Mouse (Mus musculus): ENCODE data around the gene Klrb1. TPM values are rescaled to one million over a fixed set of nuclear protein-coding genes. Genes with fewer than 3 reads are reported as not detected.

The Klrb1 gene
- polyA plus RNA-seq, 1 experiment: not detected

DNA sequence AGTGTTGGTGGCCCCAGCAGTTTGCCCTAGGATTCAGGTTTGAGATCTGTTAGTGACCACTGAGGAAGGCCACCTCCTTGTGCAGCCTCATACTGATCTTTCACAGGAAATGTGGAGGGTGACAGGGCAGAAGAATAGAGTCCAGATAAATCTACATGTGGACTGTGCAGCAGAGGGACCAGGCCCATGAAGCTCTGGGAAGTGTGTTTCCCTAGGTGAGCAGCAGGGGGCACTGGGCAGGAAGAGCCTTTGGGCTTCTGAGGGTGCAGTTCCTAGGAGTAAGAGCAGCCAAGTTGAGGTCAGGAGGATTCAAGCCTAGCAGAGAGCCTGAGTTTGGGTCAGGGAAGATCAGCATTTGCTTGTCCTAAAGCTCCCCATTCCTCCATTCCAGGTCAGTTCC lies 13.2 kb upstream of the Klrb1 start:
- H3K27me3 ChIP-seq (ENCODE audit: control insufficient read depth, insufficient read depth, insufficient read length): no peaks in the 10 kb centered on the region
- no peaks in the 10 kb centered on the region for H3K79me3 ChIP-seq (ENCODE audit: low read depth)
- H3K36me3 ChIP-seq (ENCODE audit: control insufficient read depth, insufficient read depth): no peaks in the 10 kb centered on the region
- TF ChIP-seq MAX (IDR thresholded peaks at IDR 0.05) (no peak), MYOG (IDR thresholded peaks at IDR 0.05; ENCODE audit: control insufficient read depth, extremely low read depth, insufficient read length) (no peak), CTCF (IDR thresholded peaks at IDR 0.05; ENCODE audit: control insufficient read depth, insufficient read depth, insufficient read length) (no peak), USF1 (IDR thresholded peaks at IDR 0.05; ENCODE audit: low read depth) (no peak), MYOD1 (IDR thresholded peaks at IDR 0.05; ENCODE audit: control insufficient read depth, insufficient read length, low read depth) (no peak), FOSL1 (IDR thresholded peaks at IDR 0.05; ENCODE audit: insufficient read depth, low read length, poor library complexity, severe bottlenecking) (no peak)
- H3K4me3 ChIP-seq (ENCODE audit: insufficient read depth, poor library complexity, severe bottlenecking): no peak overlapping the region
- no peak overlapping the region for H3ac ChIP-seq (ENCODE audit: control insufficient read depth, insufficient read length, low read depth)
- H3K79me2 ChIP-seq (ENCODE audit: control insufficient read depth, insufficient read depth): no peaks in the 10 kb centered on the region

- no peaks in the 10 kb centered on the region for H3K27me3 ChIP-seq (ENCODE audit: control insufficient read depth, insufficient read depth, insufficient read length)
- no peaks in the 10 kb centered on the region for H3K79me2 ChIP-seq (ENCODE audit: control insufficient read depth, insufficient read depth)
- H3K4me3 ChIP-seq (ENCODE audit: insufficient read depth, poor library complexity, severe bottlenecking): no peak overlapping the region
- no peak overlapping the region for H3ac ChIP-seq (ENCODE audit: control insufficient read depth, insufficient read length, low read depth)
- no peaks in the 10 kb centered on the region for H3K79me3 ChIP-seq (ENCODE audit: low read depth)
- TF ChIP-seq MYOG (IDR thresholded peaks at IDR 0.05; ENCODE audit: control insufficient read depth, extremely low read depth, insufficient read length) (no peak), CTCF (IDR thresholded peaks at IDR 0.05; ENCODE audit: control insufficient read depth, insufficient read depth, insufficient read length) (no peak), MAX (IDR thresholded peaks at IDR 0.05) (no peak), MYOD1 (IDR thresholded peaks at IDR 0.05; ENCODE audit: control insufficient read depth, insufficient read length, low read depth) (no peak), USF1 (IDR thresholded peaks at IDR 0.05; ENCODE audit: low read depth) (no peak), CEBPB (IDR thresholded peaks at IDR 0.05; ENCODE audit: low read depth) (no peak), FOSL1 (IDR thresholded peaks at IDR 0.05; ENCODE audit: insufficient read depth, low read length, poor library complexity, severe bottlenecking) (no peak)
- H3K36me3 ChIP-seq (ENCODE audit: control insufficient read depth, insufficient read depth): no peaks in the 10 kb centered on the region
These were observed 12.0 kb upstream of the Klrb1 start for GRCm38 (mm10) chr6:128734896-128735295.

GRCm38 (mm10) chr6:128733908-128734679 lies 11.2 kb upstream of the Klrb1 start:
- Histone ChIP-seq H3K79me2 (ENCODE audit: control insufficient read depth, insufficient read depth) (no peaks in the 10 kb centered on the region), H3K36me3 (ENCODE audit: control insufficient read depth, insufficient read depth) (no peaks in the 10 kb centered on the region), H3K27me3 (ENCODE audit: control insufficient read depth, insufficient read depth, insufficient read length) (no peaks in the 10 kb centered on the region), H3K4me3 (ENCODE audit: insufficient read depth, poor library complexity, severe bottlenecking) (no peak overlapping the region), H3K79me3 (ENCODE audit: low read depth) (no peaks in the 10 kb centered on the region), H3ac (ENCODE audit: control insufficient read depth, insufficient read length, low read depth) (no peak overlapping the region)
- TF ChIP-seq MAX (IDR thresholded peaks at IDR 0.05) (no peak), USF1 (IDR thresholded peaks at IDR 0.05; ENCODE audit: low read depth) (no peak), CTCF (IDR thresholded peaks at IDR 0.05; ENCODE audit: control insufficient read depth, insufficient read depth, insufficient read length) (no peak), MYOG (IDR thresholded peaks at IDR 0.05; ENCODE audit: control insufficient read depth, extremely low read depth, insufficient read length) (no peak), CEBPB (IDR thresholded peaks at IDR 0.05; ENCODE audit: low read depth) (no peak), FOSL1 (IDR thresholded peaks at IDR 0.05; ENCODE audit: insufficient read depth, low read length, poor library complexity, severe bottlenecking) (no peak), MYOD1 (IDR thresholded peaks at IDR 0.05; ENCODE audit: control insufficient read depth, insufficient read length, low read depth) (no peak)

DNA sequence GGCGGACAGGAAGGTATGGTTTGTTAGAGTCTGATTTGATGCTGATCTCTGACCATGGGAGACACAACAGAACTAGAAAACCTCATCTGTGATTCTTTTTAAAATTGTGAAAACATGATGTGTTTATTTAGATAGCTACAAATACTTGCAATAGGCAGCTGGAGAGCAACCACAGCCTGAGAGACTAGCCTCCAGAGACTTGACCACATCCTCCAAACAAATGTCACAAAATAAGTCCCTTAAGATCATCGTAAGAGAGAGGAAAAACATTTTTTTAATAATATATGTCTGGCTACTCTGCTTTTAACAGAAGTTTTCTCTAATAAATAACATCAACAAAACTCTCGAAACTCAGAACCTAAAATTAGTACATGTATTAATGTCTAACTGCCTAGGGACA lies 9.2 kb upstream of the Klrb1 start:
- Histone ChIP-seq H3ac (ENCODE audit: control insufficient read depth, insufficient read length, low read depth) (no peak overlapping the region), H3K36me3 (ENCODE audit: control insufficient read depth, insufficient read depth) (no peaks in the 10 kb centered on the region), H3K4me3 (ENCODE audit: insufficient read depth, poor library complexity, severe bottlenecking) (no peak overlapping the region), H3K79me2 (ENCODE audit: control insufficient read depth, insufficient read depth) (no peaks in the 10 kb centered on the region), H3K79me3 (ENCODE audit: low read depth) (no peaks in the 10 kb centered on the region), H3K27me3 (ENCODE audit: control insufficient read depth, insufficient read depth, insufficient read length) (no peaks in the 10 kb centered on the region)
- no peak for TF ChIP-seq CEBPB (IDR thresholded peaks at IDR 0.05; ENCODE audit: low read depth)
- TF ChIP-seq MYOD1 (IDR thresholded peaks at IDR 0.05; ENCODE audit: control insufficient read depth, insufficient read length, low read depth): no peak
- TF ChIP-seq MYOG (IDR thresholded peaks at IDR 0.05; ENCODE audit: control insufficient read depth, extremely low read depth, insufficient read length): no peak
- no peak for TF ChIP-seq CTCF (IDR thresholded peaks at IDR 0.05; ENCODE audit: control insufficient read depth, insufficient read depth, insufficient read length)
- TF ChIP-seq USF1 (IDR thresholded peaks at IDR 0.05; ENCODE audit: low read depth): no peak
- TF ChIP-seq FOSL1 (IDR thresholded peaks at IDR 0.05; ENCODE audit: insufficient read depth, low read length, poor library complexity, severe bottlenecking): no peak
- no peak for TF ChIP-seq MAX (IDR thresholded peaks at IDR 0.05)

- TF ChIP-seq MYOD1 (IDR thresholded peaks at IDR 0.05; ENCODE audit: control insufficient read depth, insufficient read length, low read depth) (no peak), MYOG (IDR thresholded peaks at IDR 0.05; ENCODE audit: control insufficient read depth, extremely low read depth, insufficient read length) (no peak)
- H3K27me3 ChIP-seq (ENCODE audit: control insufficient read depth, insufficient read depth, insufficient read length): no peaks in the 10 kb centered on the region
- H3K36me3 ChIP-seq (ENCODE audit: control insufficient read depth, insufficient read depth): no peaks in the 10 kb centered on the region
- H3K79me3 ChIP-seq (ENCODE audit: low read depth): no peaks in the 10 kb centered on the region
- no peak overlapping the region for H3K4me3 ChIP-seq (ENCODE audit: insufficient read depth, poor library complexity, severe bottlenecking)
- H3K79me2 ChIP-seq (ENCODE audit: control insufficient read depth, insufficient read depth): no peaks in the 10 kb centered on the region
- no peak overlapping the region for H3ac ChIP-seq (ENCODE audit: control insufficient read depth, insufficient read length, low read depth)
These were observed 21.2 kb downstream of the Klrb1 start for GRCm38 (mm10) chr6:128701691-128702090.

DNA sequence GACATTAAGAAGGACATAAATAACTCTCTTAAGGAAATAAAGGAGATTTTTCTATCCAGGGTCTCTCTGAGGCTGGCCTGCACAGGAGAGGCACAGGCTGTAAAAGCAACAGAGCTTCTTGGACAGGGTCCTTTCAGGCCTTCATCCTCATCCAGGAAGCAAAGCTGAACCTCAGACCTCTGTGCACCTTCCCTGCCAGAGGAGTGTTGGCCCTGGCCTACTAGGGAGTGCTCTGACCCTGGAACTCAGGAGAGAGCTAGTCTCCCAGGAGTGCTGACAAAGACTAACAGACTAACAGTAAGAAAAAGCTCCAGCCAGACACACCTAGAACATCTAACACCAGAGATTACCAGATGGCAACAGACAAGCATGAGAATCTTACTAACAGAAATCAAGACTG lies 43.3 kb downstream of the Klrb1 start:
- no peaks in the 10 kb centered on the region for H3K36me3 ChIP-seq (ENCODE audit: control insufficient read depth, insufficient read depth)
- no peak overlapping the region for H3ac ChIP-seq (ENCODE audit: control insufficient read depth, insufficient read length, low read depth)
- no peak overlapping the region for H3K4me3 ChIP-seq (ENCODE audit: insufficient read depth, poor library complexity, severe bottlenecking)
- H3K27me3 ChIP-seq (ENCODE audit: control insufficient read depth, insufficient read depth, insufficient read length): no peaks in the 10 kb centered on the region
- no peaks in the 10 kb centered on the region for H3K79me3 ChIP-seq (ENCODE audit: low read depth)
- H3K79me2 ChIP-seq (ENCODE audit: control insufficient read depth, insufficient read depth): no peaks in the 10 kb centered on the region
- no peak for TF ChIP-seq MYOD1 (IDR thresholded peaks at IDR 0.05; ENCODE audit: control insufficient read depth, insufficient read length, low read depth)
- TF ChIP-seq FOSL1 (IDR thresholded peaks at IDR 0.05; ENCODE audit: insufficient read depth, low read length, poor library complexity, severe bottlenecking): no peak
- TF ChIP-seq CEBPB (IDR thresholded peaks at IDR 0.05; ENCODE audit: low read depth): no peak
- TF ChIP-seq MYOG (IDR thresholded peaks at IDR 0.05; ENCODE audit: control insufficient read depth, extremely low read depth, insufficient read length): no peak
- no peak for TF ChIP-seq CTCF (IDR thresholded peaks at IDR 0.05; ENCODE audit: control insufficient read depth, insufficient read depth, insufficient read length)
- TF ChIP-seq USF1 (IDR thresholded peaks at IDR 0.05; ENCODE audit: low read depth): no peak
- TF ChIP-seq MAX (IDR thresholded peaks at IDR 0.05): no peak
